Mouse (Mus musculus) MEL (cell line): Measurements from ENCODE around the gene Zfp661. TPM values are rescaled to one million over a fixed set of nuclear protein-coding genes. Genes with fewer than 3 reads are reported as not detected.

ENCODE experiments used
- DNase-seq: peaks from one replicate; pipeline ENCODE4 v3.0.0; 2011; ENCODE audit warnings: low read depth, low spot score
- H3K27ac ChIP-seq: 2 replicates; pipeline ENCODE4 v1.5.1; 2012; ENCODE audit warnings: low read depth, mild to moderate bottlenecking, control low read depth, low read length, moderate library complexity; ENCODE audit not compliant: control insufficient read depth
- H3K27me3 ChIP-seq, 2 experiments: fragments of 150-350 bp in 1 of 2; sonication (generic) in 1 of 2; 2 replicates each; pipeline ENCODE4 v1.6.1; 2012; ENCODE audit warnings: low read length in 2 of 2, mild to moderate bottlenecking in 2 of 2, improper control_type of control experiment in 1 of 2, moderate library complexity in 1 of 2; ENCODE audit not compliant: insufficient read depth in 2 of 2, control insufficient read depth in 1 of 2
- H3K36me3 ChIP-seq, 2 experiments: 2 replicates each; pipeline ENCODE4 v1.6.1; 2012 to 2014; ENCODE audit warnings: low read length in 2 of 2, improper control_type of control experiment in 1 of 2, inconsistent platforms in 1 of 2, mild to moderate bottlenecking in 1 of 2; ENCODE audit not compliant: insufficient read depth in 2 of 2, control insufficient read depth in 1 of 2
- H3K4me1 ChIP-seq, 2 experiments: fragments of 150-350 bp in 1 of 2; sonication (generic) in 1 of 2; 2 replicates each; pipeline ENCODE4 v1.6.1; 2012; ENCODE audit warnings: low read length in 2 of 2, improper control_type of control experiment in 1 of 2, mild to moderate bottlenecking in 1 of 2; ENCODE audit not compliant: insufficient read depth in 2 of 2, control insufficient read depth in 1 of 2
- H3K4me3 ChIP-seq, 2 experiments: fragments of 150-350 bp in 1 of 2; sonication (generic) in 1 of 2; 2 replicates each; pipeline ENCODE4 v1.5.1; 2012; ENCODE audit warnings: low read depth in 2 of 2, low read length in 2 of 2, mild to moderate bottlenecking in 2 of 2, moderate library complexity in 2 of 2, control low read depth in 1 of 2, improper control_type of control experiment in 1 of 2; ENCODE audit not compliant: control insufficient read depth in 1 of 2, insufficient read depth in 1 of 2
- H3K79me2 ChIP-seq: 2 replicates; pipeline ENCODE4 v1.6.1; 2012; ENCODE audit warnings: mild to moderate bottlenecking, low read length, moderate library complexity; ENCODE audit not compliant: control insufficient read depth, poor library complexity, insufficient read depth
- H3K9ac ChIP-seq: 2 replicates; pipeline ENCODE4 v1.6.1; 2012; ENCODE audit warnings: low read depth, mild to moderate bottlenecking, control low read depth, low read length, moderate library complexity; ENCODE audit not compliant: control insufficient read depth, poor library complexity, severe bottlenecking
- H3K9me3 ChIP-seq: fragments of 150-350 bp; sonication (generic); replicated peaks from 2 replicates; pipeline ENCODE4 v1.6.1; 2012; ENCODE audit warnings: mild to moderate bottlenecking, low read length, improper control_type of control experiment, moderate library complexity; ENCODE audit not compliant: insufficient read depth
- CHD1 ChIP-seq: IDR thresholded peaks from 2 replicates; pipeline ENCODE4 v1.6.1; 2012; ENCODE audit warnings: low read depth, mild to moderate bottlenecking, inconsistent platforms, low read length, improper control_type of control experiment
- CHD2 ChIP-seq: IDR thresholded peaks from 2 replicates; pipeline ENCODE4 v1.6.1; 2011; ENCODE audit warnings: low read length, improper control_type of control experiment
- CTCF ChIP-seq, 3 experiments: IDR thresholded peaks in 2 of 3; conservative IDR thresholded peaks in 1 of 3; 2 replicates each; pipeline ENCODE4 v1.5.1; 2011 to 2012; ENCODE audit warnings: low read length in 3 of 3, low read depth in 2 of 3, mild to moderate bottlenecking in 2 of 3, improper control_type of control experiment in 1 of 3, inconsistent platforms in 1 of 3, mixed read lengths in 1 of 3, moderate library complexity in 1 of 3; ENCODE audit not compliant: control insufficient read depth in 1 of 3, insufficient read depth in 1 of 3, poor library complexity in 1 of 3, severe bottlenecking in 1 of 3
- ELF1 ChIP-seq: IDR thresholded peaks from 2 replicates; pipeline ENCODE4 v1.6.1; 2014; ENCODE audit warnings: low read depth, mild to moderate bottlenecking, inconsistent platforms, low read length, improper control_type of control experiment, moderate library complexity
- GABPA ChIP-seq: IDR thresholded peaks from 2 replicates; pipeline ENCODE4 v1.6.1; 2012; ENCODE audit warnings: low read depth, mild to moderate bottlenecking, inconsistent platforms, low read length, improper control_type of control experiment, moderate library complexity
- GATA1 ChIP-seq: IDR thresholded peaks from 2 replicates; pipeline ENCODE4 v1.6.1; 2011; ENCODE audit warnings: low read depth, low read length, improper control_type of control experiment
- HCFC1 ChIP-seq: IDR thresholded peaks from 2 replicates; pipeline ENCODE4 v1.6.1; 2012; ENCODE audit warnings: low read depth, mild to moderate bottlenecking, inconsistent platforms, low read length, improper control_type of control experiment, moderate library complexity
- JUND ChIP-seq: IDR thresholded peaks from 2 replicates; pipeline ENCODE4 v1.6.1; 2011; ENCODE audit warnings: low read depth, mild to moderate bottlenecking, improper control_type of control experiment, low read length
- MAFK ChIP-seq: IDR thresholded peaks from 2 replicates; pipeline ENCODE4 v1.6.1; 2011; ENCODE audit warnings: low read depth, mild to moderate bottlenecking, low read length, improper control_type of control experiment, borderline replicate concordance
- MYB ChIP-seq: IDR thresholded peaks from 2 replicates; pipeline ENCODE4 v1.6.1; 2011; ENCODE audit warnings: mild to moderate bottlenecking, low read depth, low read length, improper control_type of control experiment
- NRF1 ChIP-seq: IDR thresholded peaks from 2 replicates; pipeline ENCODE4 v1.6.1; 2014; ENCODE audit warnings: low read depth, mild to moderate bottlenecking, inconsistent platforms, low read length, improper control_type of control experiment, moderate library complexity; ENCODE audit not compliant: poor library complexity, insufficient read depth, severe bottlenecking
- POLR2AphosphoS2 ChIP-seq: IDR thresholded peaks from 2 replicates; pipeline ENCODE4 v1.6.1; 2011; ENCODE audit warnings: low read length, improper control_type of control experiment
- RAD21 ChIP-seq: IDR thresholded peaks from 2 replicates; pipeline ENCODE4 v1.6.1; 2011; ENCODE audit warnings: mild to moderate bottlenecking, low read depth, low read length, improper control_type of control experiment
- SIN3A ChIP-seq: IDR thresholded peaks from 2 replicates; pipeline ENCODE4 v1.6.1; 2012; ENCODE audit warnings: low read length, improper control_type of control experiment, inconsistent platforms
- SMC3 ChIP-seq: IDR thresholded peaks from 2 replicates; pipeline ENCODE4 v1.6.1; 2011; ENCODE audit warnings: low read depth, low read length, improper control_type of control experiment
- USF1 ChIP-seq: IDR thresholded peaks from 2 replicates; pipeline ENCODE4 v1.6.1; 2014; ENCODE audit warnings: low read depth, mild to moderate bottlenecking, inconsistent platforms, low read length, improper control_type of control experiment, moderate library complexity
- USF2 ChIP-seq, 2 experiments: IDR thresholded peaks; 2 replicates each; pipeline ENCODE4 v1.6.1; 2011 to 2012; ENCODE audit warnings: improper control_type of control experiment in 2 of 2, low read length in 2 of 2, borderline replicate concordance in 1 of 2, inconsistent platforms in 1 of 2, low read depth in 1 of 2, mild to moderate bottlenecking in 1 of 2; ENCODE audit not compliant: insufficient read depth in 1 of 2
- ZKSCAN1 ChIP-seq: IDR thresholded peaks from 2 replicates; pipeline ENCODE4 v1.6.1; 2012; ENCODE audit warnings: low read depth, mild to moderate bottlenecking, inconsistent platforms, low read length, improper control_type of control experiment, moderate library complexity
- ZMIZ1 ChIP-seq: IDR thresholded peaks from 2 replicates; pipeline ENCODE4 v1.6.1; 2012; ENCODE audit warnings: low read depth, mild to moderate bottlenecking, inconsistent platforms, low read length, improper control_type of control experiment, moderate library complexity
- ZNF384 ChIP-seq: IDR thresholded peaks from 2 replicates; pipeline ENCODE4 v1.6.1; 2012; ENCODE audit warnings: low read depth, mild to moderate bottlenecking, inconsistent platforms, low read length, improper control_type of control experiment
- polyA plus RNA-seq, 2 experiments: library from polyadenylated mRNA; stranded (reverse) in 1 of 2; unstranded in 1 of 2; fragments of >175 nt in 1 of 2; fragments of >200 nt in 1 of 2; gene quantifications; 2 replicates each; pipeline versions ENCODE4 v1.2.1 to v1.2.4; 2012; ENCODE audit warnings: low replicate concordance in 2 of 2, low read depth in 1 of 2; ENCODE audit not compliant: insufficient read length in 2 of 2, insufficient read depth in 1 of 2, missing spikeins in 1 of 2
- total RNA-seq: library from RNA; depleted of rRNA; stranded (reverse); fragments of 300-350 nt; gene quantifications from 2 replicates; pipeline ENCODE4 v1.2.3, GENCODE M21; 2012

Zfp661 gene
- total and polyA plus RNA-seq, 3 experiments: 4.2 to 5.9 TPM; not detected in 1

DNA sequence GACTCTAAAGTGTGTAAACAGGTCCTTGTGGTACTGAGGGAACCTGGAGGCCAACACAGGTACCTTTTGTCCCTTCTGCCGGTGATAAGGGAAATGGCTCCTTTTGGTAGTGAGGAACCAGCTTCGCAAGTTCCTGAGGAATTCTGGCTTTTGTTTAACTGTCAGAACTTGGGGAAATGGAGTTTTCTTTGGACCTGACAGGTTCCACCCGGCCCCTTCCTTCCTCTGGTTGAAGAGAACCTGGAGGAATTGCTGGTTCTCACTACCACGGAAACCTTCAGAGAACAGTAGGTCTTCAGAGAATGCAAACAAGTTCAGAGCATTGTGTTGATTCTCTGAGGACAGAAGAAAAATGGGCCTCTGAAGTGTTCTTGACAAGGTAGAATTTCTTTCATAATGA, 24.5 kb upstream of the Zfp661 start:
- Histone ChIP-seq H3K79me2 (no peaks in the 10 kb centered on the region), H3K4me3 (no peak overlapping the region)
- no peak for TF ChIP-seq CHD1
- no peak for TF ChIP-seq HCFC1
- TF ChIP-seq ZKSCAN1: no peak
- no peak for TF ChIP-seq GABPA
- TF ChIP-seq USF1: no peak

GRCm38 (mm10) chr2:127608986-127609385, 22.1 kb upstream of the Zfp661 start:
- H3K27me3 ChIP-seq: no peaks in the 10 kb centered on the region; a peak in 1 of 4 replicates
- H3K4me1 ChIP-seq: no peaks in the 10 kb centered on the region
- no peaks in the 10 kb centered on the region for H3K79me2 ChIP-seq
- no peaks in the 10 kb centered on the region for H3K9me3 ChIP-seq
- peaks cover 0 to 2% of the 10 kb centered on the region in 2 experiments; a peak in 2 of 4 replicates for H3K36me3 ChIP-seq
- TF ChIP-seq USF2 (IDR thresholded peaks at IDR 0.05; ENCODE audit: borderline replicate concordance in 1 of 2, insufficient read depth in 1 of 2, low read depth in 1 of 2, low read length in 2 of 2) (no peak), ZNF384 (no peak), GABPA (no peak), ZMIZ1 (no peak), ELF1 (no peak), MYB (no peak), JUND (no peak), RAD21 (no peak), MAFK (no peak), POLR2AphosphoS2 (no peak), SIN3A (no peak)
- DNase-seq: no peak
- H3K9ac ChIP-seq: no peak overlapping the region
- H3K27ac ChIP-seq: no peak overlapping the region
- H3K4me3 ChIP-seq: no peak overlapping the region

More for the DNA sequence above, 24.5 kb upstream of the Zfp661 start:
- Histone ChIP-seq H3K9ac (no peak overlapping the region), H3K27me3 (no peaks in the 10 kb centered on the region; a peak in 1 of 4 replicates), H3K9me3 (no peaks in the 10 kb centered on the region), H3K27ac (no peak overlapping the region), H3K4me1 (no peaks in the 10 kb centered on the region), H3K36me3 (no peaks in the 10 kb centered on the region)
- no peak for DNase-seq

DNA sequence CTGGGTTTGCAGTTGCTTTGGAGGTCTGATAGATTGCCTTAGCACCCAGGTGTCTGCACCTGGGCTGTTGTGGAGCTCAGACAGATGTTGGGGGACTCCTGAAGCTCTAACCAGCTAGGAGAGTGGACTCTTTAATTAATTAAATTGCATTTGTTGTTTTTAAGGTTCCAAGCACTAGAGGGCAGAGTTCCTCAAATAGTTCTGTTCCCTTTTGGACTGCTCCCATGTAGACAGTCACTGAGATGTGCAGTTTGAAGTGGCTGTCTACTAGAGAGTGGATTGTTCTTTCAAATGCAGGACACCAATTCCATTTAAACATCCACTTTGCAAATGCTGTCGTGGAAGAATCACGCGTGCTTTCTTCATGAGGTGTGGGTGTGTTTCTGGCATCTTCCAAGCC, 21.3 kb upstream of the Zfp661 start:
- no peak overlapping the region for H3K27ac ChIP-seq
- DNase-seq: peak; percentile 64
- H3K4me1 ChIP-seq: no peaks in the 10 kb centered on the region
- no peaks in the 10 kb centered on the region; a peak in 1 of 4 replicates for H3K27me3 ChIP-seq
- TF ChIP-seq CHD1 (no peak), NRF1 (no peak), CTCF (IDR thresholded peaks at IDR 0.05 in 2 of 3, conservative IDR thresholded peaks at IDR 0.05 in 1 of 3; ENCODE audit: control insufficient read depth in 1 of 3, insufficient read depth in 1 of 3, low read depth in 2 of 3, low read length in 3 of 3, poor library complexity in 1 of 3, severe bottlenecking in 1 of 3) (peak; percentile 10 to 65 (median 43); a peak in 4 of 6 replicates), CHD2 (no peak), RAD21 (peak; percentile 38), GABPA (no peak), MYB (no peak), ZKSCAN1 (no peak), SMC3 (peak; percentile 64), GATA1 (no peak)
- no peaks in the 10 kb centered on the region for H3K9me3 ChIP-seq
- no peaks in the 10 kb centered on the region for H3K79me2 ChIP-seq
- peaks cover 0 to 4% of the 10 kb centered on the region in 2 experiments; a peak in 2 of 4 replicates for H3K36me3 ChIP-seq
- H3K9ac ChIP-seq: no peak overlapping the region
- no peak overlapping the region for H3K4me3 ChIP-seq
